Mouse (Mus musculus) naive thymus-derived CD4-positive, alpha-beta T cell, adult 5 months (primary cell): ENCODE measurements around the gene Sec61b. TPM values are rescaled to one million over a fixed set of nuclear protein-coding genes. Genes with fewer than 3 reads are reported as not detected.

Experiments
- polyA plus RNA-seq: library from polyadenylated mRNA; unstranded; fragments of 100-300 nt; shearing (Covaris generic); gene quantifications from one replicate; pipeline ENCODE4 v1.2.1, GENCODE M21; 2017

The Sec61b gene
- polyA plus RNA-seq = 114 TPM

DNA sequence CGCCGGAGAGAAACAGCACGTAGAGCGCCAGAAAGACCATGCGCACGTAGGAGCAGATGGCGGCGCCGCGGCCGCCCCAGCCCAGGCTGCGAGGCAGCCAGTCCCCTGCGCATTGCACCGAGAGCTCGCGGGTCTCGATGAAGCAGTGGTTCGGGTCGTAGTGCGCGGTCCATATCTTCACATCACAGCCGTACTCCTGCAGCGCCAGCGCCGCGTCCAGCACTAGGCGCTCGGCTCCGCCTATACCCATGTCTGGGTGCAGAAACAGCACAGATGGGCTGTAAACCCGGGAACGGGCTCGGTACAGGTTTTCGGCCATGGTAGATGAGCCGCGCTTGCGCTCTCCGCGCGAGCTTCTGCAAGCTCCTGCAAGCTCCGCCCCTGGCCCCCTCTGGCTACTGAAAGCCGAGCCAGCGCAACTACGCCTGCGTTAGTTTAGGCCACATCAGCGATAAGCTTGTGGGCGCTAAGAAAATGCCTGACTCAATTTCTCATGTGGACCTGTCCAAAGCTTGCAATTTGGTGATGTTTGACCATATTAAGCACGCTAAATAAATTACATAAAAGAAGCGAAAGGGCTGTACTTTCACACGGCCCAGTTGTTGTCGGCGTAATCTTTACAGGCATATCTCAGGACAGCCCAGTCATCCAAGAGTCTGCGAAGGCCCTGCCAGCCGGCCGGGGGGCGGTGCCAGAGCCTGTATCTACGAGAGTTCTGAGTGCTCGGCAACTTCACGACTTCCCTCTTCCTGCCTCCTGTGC, at the start of gene Sec61b, which contains the start of gene Alg2:
Gene Sec61b (plus strand): TSS at position 691 of the 762 bp plus-strand sequence.
Gene Alg2 (minus strand): TSS at position 366 of the 762 bp plus-strand sequence.

Other genes starting within 250 kb of the Sec61b start
- gene Tgfbr1, start 121.4 kb upstream of the Sec61b start, polyA plus RNA-seq = 25.9 TPM
- 10.8 TPM for gene Alg2, start 325 bp upstream of the Sec61b start, polyA plus RNA-seq